Mouse (Mus musculus) myocyte (in vitro differentiated cells): Measurements from ENCODE around the gene Atox1. TPM values are rescaled to one million over a fixed set of nuclear protein-coding genes. Genes with fewer than 3 reads are reported as not detected.
A peak's percentile ranks its signal among the peaks of the same experiment; 100 is the strongest.

Source experiments
- H3K27me3 ChIP-seq: one replicate; pipeline ENCODE4 v1.6.1; 2011; ENCODE audit not compliant: control insufficient read depth, insufficient read depth, insufficient read length
- H3K36me3 ChIP-seq: one replicate; pipeline ENCODE4 v1.6.1; 2011; ENCODE audit not compliant: control insufficient read depth, insufficient read depth
- H3K4me2 ChIP-seq: one replicate; pipeline ENCODE4 v1.6.1; 2011; ENCODE audit warnings: low read depth, control low read depth
- H3K4me3 ChIP-seq: one replicate; pipeline ENCODE4 v1.5.1; 2011; ENCODE audit warnings: mild to moderate bottlenecking, control low read depth, moderate library complexity
- H3K79me2 ChIP-seq: one replicate; pipeline ENCODE4 v1.6.1; 2011; ENCODE audit not compliant: control insufficient read depth, insufficient read depth
- H3ac ChIP-seq: one replicate; pipeline ENCODE4 v1.6.1; 2011; ENCODE audit not compliant: control insufficient read depth, insufficient read length
- CEBPB ChIP-seq: IDR thresholded peaks from 2 replicates; pipeline ENCODE4 v1.6.1; 2011; ENCODE audit warnings: mild to moderate bottlenecking, moderate library complexity; ENCODE audit not compliant: poor library complexity, insufficient read depth, severe bottlenecking
- E2F4 ChIP-seq: IDR thresholded peaks from one replicate; pipeline ENCODE4 v1.6.1; 2011; ENCODE audit warnings: mild to moderate bottlenecking, control low read depth, moderate library complexity; ENCODE audit not compliant: insufficient read depth
- MAX ChIP-seq: IDR thresholded peaks from one replicate; pipeline ENCODE4 v1.6.1; 2011; ENCODE audit warnings: low read depth, mild to moderate bottlenecking, control low read depth
- MYOD1 ChIP-seq, 3 experiments: IDR thresholded peaks; one replicate each; pipeline ENCODE4 v1.6.1; 2011; ENCODE audit warnings: control low read depth in 2 of 3, low read depth in 2 of 3, mild to moderate bottlenecking in 2 of 3, moderate library complexity in 1 of 3; ENCODE audit not compliant: insufficient read length in 2 of 3, control insufficient read depth in 1 of 3
- MYOG ChIP-seq, 3 experiments: IDR thresholded peaks; one replicate each; pipeline ENCODE4 v1.6.1; 2011; ENCODE audit warnings: control low read depth in 2 of 3, low read depth in 2 of 3, mild to moderate bottlenecking in 2 of 3; ENCODE audit not compliant: insufficient read length in 2 of 3, control insufficient read depth in 1 of 3, insufficient read depth in 1 of 3
- POLR2A ChIP-seq: IDR thresholded peaks from one replicate; pipeline ENCODE4 v1.6.1; 2011; ENCODE audit warnings: low read depth, mild to moderate bottlenecking, control low read depth, moderate library complexity; ENCODE audit not compliant: insufficient read length
- POLR2AphosphoS2 ChIP-seq: IDR thresholded peaks from one replicate; pipeline ENCODE4 v1.6.1; 2011; ENCODE audit warnings: low read depth, control low read depth; ENCODE audit not compliant: insufficient read length
- REST ChIP-seq: IDR thresholded peaks from one replicate; pipeline ENCODE4 v1.6.1; 2011; ENCODE audit warnings: mild to moderate bottlenecking, control low read depth, moderate library complexity; ENCODE audit not compliant: insufficient read depth, insufficient read length
- SRF ChIP-seq: IDR thresholded peaks from one replicate; pipeline ENCODE4 v1.6.1; 2011; ENCODE audit warnings: low read depth; ENCODE audit not compliant: control insufficient read depth, insufficient read length
- TCF12 ChIP-seq: IDR thresholded peaks from one replicate; pipeline ENCODE4 v1.6.1; 2011; ENCODE audit warnings: mild to moderate bottlenecking, control low read depth; ENCODE audit not compliant: poor library complexity, insufficient read depth, severe bottlenecking
- TCF3 ChIP-seq: IDR thresholded peaks from one replicate; pipeline ENCODE4 v1.6.1; 2011; ENCODE audit warnings: low read depth, control low read depth; ENCODE audit not compliant: insufficient read length
- USF1 ChIP-seq: IDR thresholded peaks from one replicate; pipeline ENCODE4 v1.6.1; 2011; ENCODE audit warnings: low read depth, mild to moderate bottlenecking, control low read depth, moderate library complexity
- polyA plus RNA-seq: library from polyadenylated mRNA; unstranded; fragments of >200 nt; fragmentation: generic; extraction: Trizol; gene quantifications from one replicate; pipeline ENCODE4 v1.2.1, GENCODE M21; 2012; ENCODE audit warnings: missing spikeins

Gene Atox1
- polyA plus RNA-seq, 1 experiment: 264 TPM

GRCm38 (mm10) chr11:55464707-55465106, 3.7 kb upstream of the Atox1 start:
- H3K27me3 ChIP-seq: no peaks in the 10 kb centered on the region

GRCm38 (mm10) chr11:55462149-55462548, 1.1 kb upstream of the Atox1 start:
- Histone ChIP-seq H3K79me2 (peaks cover 23% of the 10 kb centered on the region), H3K36me3 (no peaks in the 10 kb centered on the region), H3K27me3 (no peaks in the 10 kb centered on the region), H3K4me2 (no peak overlapping the region), H3ac (no peak overlapping the region), H3K4me3 (no peak overlapping the region)
- no peak for TF ChIP-seq MYOG (IDR thresholded peaks at IDR 0.05; ENCODE audit: control insufficient read depth in 1 of 3, insufficient read depth in 1 of 3, insufficient read length in 2 of 3, low read depth in 2 of 3)
- no peak for TF ChIP-seq POLR2AphosphoS2
- no peak for TF ChIP-seq CEBPB
- TF ChIP-seq MAX: no peak
- no peak for TF ChIP-seq TCF3
- no peak for TF ChIP-seq USF1

More at GRCm38 (mm10) chr11:55464707-55465106, 3.7 kb upstream of the Atox1 start:
- no peak for TF ChIP-seq MYOD1 (IDR thresholded peaks at IDR 0.05; ENCODE audit: control insufficient read depth in 1 of 3, insufficient read length in 2 of 3, low read depth in 2 of 3)
- no peak for TF ChIP-seq E2F4
- no peak overlapping the region for H3K4me3 ChIP-seq
- H3K4me2 ChIP-seq: no peak overlapping the region
- H3K79me2 ChIP-seq: peaks cover 10% of the 10 kb centered on the region
- H3ac ChIP-seq: no peak overlapping the region
- H3K36me3 ChIP-seq: no peaks in the 10 kb centered on the region

- Histone ChIP-seq H3ac (peak overlapping the region; percentile 4), H3K27me3 (no peaks in the 10 kb centered on the region), H3K4me3 (peak overlapping the region; percentile 72), H3K4me2 (peak overlapping the region; percentile 98), H3K36me3 (no peaks in the 10 kb centered on the region), H3K79me2 (peaks cover 29% of the 10 kb centered on the region)
- TF ChIP-seq SRF (no peak), E2F4 (no peak), POLR2AphosphoS2 (no peak), CEBPB (no peak), MAX (no peak), POLR2A (no peak), USF1 (no peak), MYOG (IDR thresholded peaks at IDR 0.05; ENCODE audit: control insufficient read depth in 1 of 3, insufficient read depth in 1 of 3, insufficient read length in 2 of 3, low read depth in 2 of 3) (no peak), REST (no peak), TCF12 (no peak)
Measured at GRCm38 (mm10) chr11:55460559-55461018, 450 bp downstream of the Atox1 start.

GRCm38 (mm10) chr11:55459850-55460558, 1.0 kb downstream of the Atox1 start:
- H3K4me2 ChIP-seq: peak overlapping the region; percentile 98
- peaks cover 29% of the 10 kb centered on the region for H3K79me2 ChIP-seq
- no peaks in the 10 kb centered on the region for H3K27me3 ChIP-seq
- H3K36me3 ChIP-seq: no peaks in the 10 kb centered on the region
- H3K4me3 ChIP-seq: peak overlapping the region; percentile 72
- H3ac ChIP-seq: peak overlapping the region; percentile 4
- TF ChIP-seq E2F4: no peak
- no peak for TF ChIP-seq SRF
- no peak for TF ChIP-seq POLR2A
- no peak for TF ChIP-seq TCF3
- no peak for TF ChIP-seq CEBPB
- TF ChIP-seq POLR2AphosphoS2: no peak
- TF ChIP-seq USF1: no peak
- no peak for TF ChIP-seq MYOG (IDR thresholded peaks at IDR 0.05; ENCODE audit: control insufficient read depth in 1 of 3, insufficient read depth in 1 of 3, insufficient read length in 2 of 3, low read depth in 2 of 3)
- no peak for TF ChIP-seq MYOD1 (IDR thresholded peaks at IDR 0.05; ENCODE audit: control insufficient read depth in 1 of 3, insufficient read length in 2 of 3, low read depth in 2 of 3)

- no peak overlapping the region for H3ac ChIP-seq
Measured at GRCm38 (mm10) chr11:55458501-55458900, 2.5 kb downstream of the Atox1 start.

More at GRCm38 (mm10) chr11:55458501-55458900, 2.5 kb downstream of the Atox1 start:
- Histone ChIP-seq H3K36me3 (no peaks in the 10 kb centered on the region), H3K27me3 (no peaks in the 10 kb centered on the region), H3K4me3 (no peak overlapping the region), H3K4me2 (no peak overlapping the region), H3K79me2 (peaks cover 29% of the 10 kb centered on the region)
- TF ChIP-seq MYOD1 (IDR thresholded peaks at IDR 0.05; ENCODE audit: control insufficient read depth in 1 of 3, insufficient read length in 2 of 3, low read depth in 2 of 3): no peak
- no peak for TF ChIP-seq CEBPB
- TF ChIP-seq E2F4: no peak
- TF ChIP-seq MAX: no peak
- no peak for TF ChIP-seq USF1
- no peak for TF ChIP-seq TCF12
- no peak for TF ChIP-seq TCF3
- TF ChIP-seq POLR2AphosphoS2: no peak
- TF ChIP-seq REST: no peak
- TF ChIP-seq POLR2A: no peak
- TF ChIP-seq MYOG (IDR thresholded peaks at IDR 0.05; ENCODE audit: control insufficient read depth in 1 of 3, insufficient read depth in 1 of 3, insufficient read length in 2 of 3, low read depth in 2 of 3): no peak
- TF ChIP-seq SRF: no peak
